Mouse (Mus musculus): ENCODE data around the gene Fgd6.

DNA sequence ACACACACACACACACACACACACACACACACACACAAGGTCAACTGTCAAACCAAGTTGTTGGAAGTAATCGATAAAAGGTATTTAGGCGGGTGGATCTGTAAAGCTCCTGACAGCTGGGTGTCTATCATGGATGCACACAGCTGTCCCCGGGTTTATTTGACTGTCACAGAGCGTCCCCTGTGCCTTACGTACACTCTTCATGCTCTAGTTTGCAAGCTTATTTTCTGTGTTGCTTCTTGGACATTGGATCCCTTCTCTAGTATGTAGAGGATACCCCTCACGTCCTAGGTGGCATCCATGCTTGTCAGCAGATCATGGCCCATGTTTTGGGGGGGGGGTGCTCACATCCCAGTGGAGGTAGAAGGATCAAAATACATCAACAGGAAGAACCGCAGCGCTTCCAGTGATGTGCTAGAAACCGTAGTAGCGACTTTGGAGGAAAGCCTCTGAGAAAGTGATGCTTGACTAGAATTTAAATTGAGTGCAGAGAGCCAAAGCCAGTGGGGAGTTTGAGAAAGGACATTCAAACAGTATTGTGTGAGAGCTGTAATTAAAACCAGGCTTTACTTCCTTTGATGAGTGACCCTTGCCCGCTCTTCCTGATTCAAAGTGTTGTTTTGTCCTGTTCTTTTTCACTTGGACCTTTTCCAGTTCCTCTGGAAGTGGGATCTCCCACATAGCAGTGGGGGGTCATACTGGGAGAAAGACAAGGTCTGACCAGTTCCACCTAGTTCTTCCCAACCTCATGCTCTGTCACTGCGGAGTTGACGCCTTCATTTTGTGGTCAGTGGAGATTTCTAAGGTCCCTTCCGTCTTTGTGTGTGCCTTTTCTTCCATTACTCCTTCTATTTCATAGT, 41.4 kb downstream of the Fgd6 start:
- no peak for TF ChIP-seq TAL1 (IDR thresholded peaks at IDR 0.05; ENCODE audit: low read length)
- no peak for TF ChIP-seq GATA1 (IDR thresholded peaks at IDR 0.05; ENCODE audit: low read length)
